Mouse (Mus musculus): Measurements from ENCODE around the gene Naga.

Naga gene

DNA sequence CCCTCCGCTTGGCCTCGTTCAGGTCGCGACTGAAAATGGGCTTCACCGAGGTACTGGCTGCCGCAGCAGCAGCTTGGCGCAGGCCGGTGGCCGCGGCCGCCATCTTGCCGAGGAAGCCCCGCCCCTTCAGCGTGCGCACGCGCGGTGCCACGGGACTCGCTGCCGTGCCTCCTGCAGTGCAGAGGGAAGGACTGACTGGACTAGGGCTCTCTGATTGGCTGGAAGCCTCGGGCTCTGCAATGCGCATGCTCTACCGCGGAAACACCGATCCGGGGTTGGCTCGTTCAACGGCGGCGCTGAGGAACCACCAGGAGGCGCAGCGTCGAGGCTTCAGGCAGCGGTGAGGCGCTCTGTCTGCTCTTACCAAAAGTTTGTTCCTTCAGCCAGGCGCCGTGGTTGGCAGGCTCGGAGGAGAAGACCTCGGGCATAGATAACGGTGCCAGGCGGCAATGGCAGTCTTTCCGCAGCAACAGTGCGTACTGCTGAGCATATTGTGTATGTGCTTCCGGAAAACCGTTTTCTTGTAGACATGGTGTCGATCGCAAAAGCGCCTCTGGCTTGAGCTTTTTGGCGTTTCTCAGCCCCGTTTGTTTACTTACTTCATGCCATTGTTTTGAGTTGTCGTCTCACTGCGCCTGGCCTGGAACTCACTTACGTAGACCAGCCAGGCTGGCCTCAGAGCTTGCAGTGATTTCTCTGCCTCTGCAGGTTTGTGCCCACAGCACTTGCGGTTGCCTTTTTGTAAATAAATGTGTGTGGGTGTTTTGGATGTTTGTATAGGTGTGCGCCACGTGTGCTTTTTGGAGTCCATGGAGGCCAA, 15.6 kb upstream of the Naga start, which contains the start of gene Ndufa6:
TSS of gene Ndufa6 (minus strand) at position 197 of the 820 bp plus-strand sequence.
- DNase-seq, result peak; percentile 98

- no peak for DNase-seq
Measured at GRCm38 (mm10) chr15:82353745-82354113, 15.0 kb upstream of the Naga start.

GRCm38 (mm10) chr15:82353078-82353744, 14.5 kb upstream of the Naga start:
- DNase-seq, result no peak

DNA sequence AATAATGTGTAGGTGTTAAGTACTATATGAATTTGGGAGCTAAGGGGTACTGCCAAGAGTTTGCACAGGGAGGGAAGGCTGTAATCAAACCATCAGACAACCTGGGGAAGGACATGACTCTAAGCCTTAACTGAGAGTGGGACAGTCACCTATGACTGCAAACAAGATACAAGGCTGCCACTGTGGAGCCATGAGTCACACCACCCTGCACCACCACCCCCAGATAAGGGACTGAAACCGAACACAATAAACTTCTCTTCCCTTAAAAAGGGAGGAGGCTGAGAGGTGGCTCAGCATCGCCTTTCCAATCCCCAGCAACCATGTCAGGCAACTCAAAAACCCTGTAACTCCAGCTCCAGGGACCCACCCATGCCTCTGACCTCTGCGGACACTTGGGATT, 12.8 kb upstream of the Naga start:
- DNase-seq, result no peak

- no peak for DNase-seq
Measured at GRCm38 (mm10) chr15:82350349-82350748, 11.6 kb upstream of the Naga start.

DNA sequence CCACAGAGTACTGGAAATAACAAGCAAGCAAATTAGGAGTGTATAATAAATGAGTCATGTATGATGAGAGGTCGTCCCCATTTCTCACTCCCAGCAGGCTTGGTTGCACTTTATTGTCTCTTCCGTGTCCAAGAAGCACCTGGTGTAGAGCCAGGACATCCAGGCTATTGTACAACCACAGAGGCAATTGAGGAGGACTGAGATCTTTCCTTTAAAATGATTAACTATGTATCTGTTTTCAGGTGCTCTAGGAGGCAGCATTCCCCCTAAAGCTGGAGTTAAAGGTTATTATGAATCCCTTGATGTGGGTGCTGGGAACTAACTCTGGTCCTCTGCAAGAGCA, 10.2 kb upstream of the Naga start:
- DNase-seq, result no peak

DNA sequence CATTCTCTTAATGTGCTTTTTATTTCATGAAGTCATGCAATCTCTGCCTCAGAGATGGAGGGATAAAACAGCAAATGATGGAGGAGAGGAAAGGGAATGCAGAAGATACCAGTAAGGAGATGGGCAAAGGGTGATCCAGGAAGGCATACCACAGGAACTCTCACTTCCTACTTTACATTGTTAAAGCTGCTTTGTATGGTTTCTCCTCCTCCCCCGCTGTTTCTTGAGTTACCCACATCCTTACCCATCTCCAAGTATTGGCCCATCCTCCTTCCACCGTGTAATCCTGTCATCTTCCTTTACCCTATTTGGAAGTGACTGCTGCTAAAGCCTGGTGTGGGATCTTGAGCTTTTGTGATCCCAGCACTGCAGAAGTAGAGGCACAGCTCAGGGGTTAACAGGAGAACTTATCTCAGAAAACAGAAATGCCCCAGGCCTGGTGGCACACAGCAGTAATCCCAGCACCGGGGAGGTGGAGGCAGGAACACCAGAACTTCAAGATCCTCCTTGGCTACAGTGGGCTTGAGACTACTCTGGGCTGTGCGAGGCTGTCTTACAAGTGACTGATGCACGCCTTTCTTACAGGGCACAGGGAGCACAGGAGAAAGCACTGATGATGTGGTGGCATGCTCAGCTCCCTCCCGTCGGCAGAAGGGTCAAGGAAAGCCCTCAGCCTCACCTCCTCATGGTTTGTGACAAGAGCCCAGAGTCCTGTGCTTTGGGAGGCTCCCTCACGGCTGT, 9.7 kb upstream of the Naga start:
- no peak for DNase-seq

- DNase-seq, result no peak
Measured at GRCm38 (mm10) chr15:82347852-82348251, 9.1 kb upstream of the Naga start.

DNA sequence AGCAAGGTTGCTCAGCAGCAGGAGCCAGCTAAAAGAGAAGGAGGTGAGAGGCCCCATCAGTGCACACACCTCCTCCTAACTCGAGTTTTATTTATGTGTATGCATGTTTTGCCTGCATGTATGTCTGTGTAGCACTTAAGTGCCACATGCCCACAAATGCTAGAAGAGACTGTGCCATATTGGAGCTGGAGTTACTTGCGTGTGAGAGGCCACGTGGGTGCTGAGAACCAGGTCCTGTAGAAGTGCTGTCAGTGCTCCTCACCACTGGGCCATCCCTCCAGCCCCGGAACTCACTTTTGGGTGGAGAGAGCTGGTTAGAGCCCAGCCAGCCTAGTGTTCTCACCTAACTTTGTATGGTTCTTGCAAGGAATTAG, 8.6 kb upstream of the Naga start:
- no peak for DNase-seq

DNA sequence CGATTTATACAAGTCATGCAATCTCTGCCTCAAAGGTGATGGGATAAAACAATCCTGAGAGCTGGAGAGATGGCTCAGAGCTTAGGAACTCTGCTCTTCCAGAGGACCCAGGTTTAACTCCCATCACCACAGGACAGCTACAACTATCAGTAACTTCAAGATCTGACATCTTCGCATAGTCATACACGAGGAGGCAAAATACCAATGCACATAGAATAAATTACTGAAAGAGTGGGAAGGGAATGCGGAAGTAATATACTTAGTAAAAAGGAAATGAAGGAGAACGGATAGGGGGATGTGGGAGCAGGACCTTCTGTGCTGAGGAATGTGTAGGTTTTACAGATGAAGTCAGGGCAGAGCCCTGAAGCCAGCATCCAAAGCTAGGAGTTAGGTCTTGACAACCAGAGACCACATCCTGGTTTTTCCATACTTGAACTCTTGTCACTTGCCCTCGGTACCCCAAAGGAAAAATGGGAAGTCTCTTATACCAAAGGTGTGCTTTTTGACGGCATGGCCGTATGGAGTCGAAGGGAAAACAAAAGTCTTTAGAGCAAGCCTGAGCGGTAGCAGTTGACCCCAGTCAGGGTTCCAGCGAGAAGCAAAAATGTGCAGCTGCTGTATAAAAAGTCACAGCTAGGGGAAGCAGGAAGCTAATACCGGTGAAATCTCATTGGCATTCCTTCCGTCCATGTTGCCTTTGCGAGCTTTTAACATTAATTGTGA, 8.0 kb upstream of the Naga start:
- DNase-seq, result no peak

DNA sequence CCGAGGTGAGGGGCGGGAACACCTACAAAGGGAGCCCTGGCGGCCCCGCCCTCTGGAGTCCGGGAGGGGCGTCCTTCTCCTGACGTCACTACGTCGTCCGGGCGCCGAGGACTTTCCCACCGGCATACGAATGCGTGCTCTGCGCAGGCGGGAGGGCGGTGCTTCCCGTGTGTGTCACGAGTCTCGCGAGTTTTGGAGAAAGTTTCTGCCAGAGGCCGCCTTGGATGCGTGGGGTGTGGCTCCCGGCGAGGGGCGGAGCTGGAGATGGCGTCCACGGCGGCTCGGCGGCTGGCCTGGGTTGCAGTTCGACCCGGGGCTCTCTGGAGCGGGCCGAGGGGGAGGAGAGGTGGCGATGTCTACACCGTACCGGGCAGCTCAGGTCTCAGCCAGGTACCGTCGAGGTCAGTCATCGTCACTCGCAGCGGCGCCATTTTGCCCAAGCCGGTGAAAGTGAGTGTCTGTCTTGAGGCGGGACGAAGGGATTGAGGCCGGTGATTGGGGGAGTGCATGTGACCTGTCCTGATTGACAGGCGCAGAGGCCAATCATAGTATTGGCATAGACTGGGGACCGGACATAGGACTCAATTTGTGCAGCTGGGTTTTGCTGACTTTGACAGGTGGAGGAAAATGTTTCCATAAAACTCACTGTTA, 7.2 kb upstream of the Naga start:
- DNase-seq, result peak; percentile 98

DNA sequence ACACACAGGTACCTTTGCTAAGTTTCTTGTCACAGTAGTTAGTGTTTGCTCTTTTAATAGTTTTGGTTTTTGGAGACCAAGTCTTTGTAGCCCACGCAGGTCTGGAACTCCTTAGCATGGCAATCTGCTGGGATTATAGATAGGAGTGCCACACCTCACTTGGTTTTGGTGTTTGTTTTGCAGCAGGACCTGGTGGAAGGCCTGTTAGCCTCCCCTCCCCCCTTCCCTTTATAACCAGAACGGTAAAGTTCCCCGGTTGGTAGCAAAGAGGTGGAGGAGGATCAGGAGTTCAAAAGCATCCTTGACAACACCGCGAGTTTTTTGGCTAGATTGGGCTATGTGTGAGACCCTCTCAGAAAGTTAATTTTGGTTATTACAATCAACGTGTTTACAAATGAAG, 6.2 kb upstream of the Naga start:
- DNase-seq, result no peak

- DNase-seq, result peak; percentile 78
Measured at GRCm38 (mm10) chr15:82343368-82344287, 4.9 kb upstream of the Naga start.

DNA sequence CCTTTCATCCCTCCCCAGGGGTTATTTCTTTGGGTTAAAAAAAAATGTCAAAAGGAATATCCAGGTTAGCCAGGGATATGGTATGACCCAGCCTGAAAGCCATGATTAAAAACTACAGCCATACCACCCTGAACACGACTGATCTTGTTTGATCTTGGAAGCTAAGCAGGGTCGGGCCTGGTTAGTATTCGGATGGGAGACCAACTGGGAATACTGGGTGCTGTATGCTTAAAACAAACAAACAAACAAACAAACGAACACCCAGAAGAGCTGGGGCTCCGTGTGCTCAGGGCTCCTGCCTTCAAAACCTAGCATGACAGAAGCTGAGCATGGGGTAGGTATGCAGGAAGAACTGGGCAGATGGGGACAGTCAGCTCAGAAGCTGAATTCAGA, 3.8 kb upstream of the Naga start:
- DNase-seq, result no peak

DNA sequence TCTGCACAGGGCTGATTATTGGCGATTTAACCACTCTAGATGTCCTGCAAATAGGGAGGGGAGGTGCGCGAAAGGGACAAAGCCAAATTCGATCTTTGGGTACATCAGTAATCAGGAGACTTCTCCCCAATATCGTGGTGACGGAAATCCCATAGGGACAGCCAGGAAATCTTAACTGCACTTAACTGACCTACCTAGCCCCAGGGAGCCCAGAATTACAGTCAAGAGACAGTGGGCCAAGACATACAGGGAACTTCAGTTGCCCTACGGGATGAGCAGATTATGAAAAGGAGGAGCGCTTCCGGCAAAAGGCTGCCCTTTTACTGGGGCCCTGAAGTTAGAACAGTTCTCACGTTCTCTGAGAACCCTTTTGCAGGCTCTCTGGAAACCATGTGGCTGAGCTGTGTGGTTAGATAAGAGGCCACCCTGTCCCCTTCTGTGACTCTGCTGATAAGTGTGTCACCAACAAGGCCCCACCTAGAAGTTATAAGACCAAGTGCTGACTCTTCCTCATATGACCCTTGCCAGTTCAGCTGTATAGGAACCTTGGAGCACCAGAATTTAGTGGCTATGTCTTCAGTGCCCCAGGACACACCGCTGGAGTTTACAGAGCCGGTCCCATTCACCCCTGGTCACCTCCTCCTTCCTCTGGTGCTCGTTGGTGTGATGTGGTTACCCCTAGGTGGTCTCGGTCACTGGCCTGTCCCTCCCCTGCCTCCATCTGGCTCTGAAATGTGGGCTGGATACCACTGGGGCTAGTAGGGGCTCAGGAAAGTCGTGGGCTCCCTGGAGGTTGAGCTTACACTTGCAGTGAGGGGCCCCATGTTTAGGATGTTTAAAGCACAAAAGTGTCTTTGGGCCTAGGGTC, 3.2 kb upstream of the Naga start:
- no peak for DNase-seq

GRCm38 (mm10) chr15:82341036-82341501, 2.3 kb upstream of the Naga start:
- DNase-seq, result peak; percentile 61

GRCm38 (mm10) chr15:82340414-82341035, 1.8 kb upstream of the Naga start:
- no peak for DNase-seq

- DNase-seq, result no peak
Measured at GRCm38 (mm10) chr15:82339634-82340254, 1.0 kb upstream of the Naga start.

DNA sequence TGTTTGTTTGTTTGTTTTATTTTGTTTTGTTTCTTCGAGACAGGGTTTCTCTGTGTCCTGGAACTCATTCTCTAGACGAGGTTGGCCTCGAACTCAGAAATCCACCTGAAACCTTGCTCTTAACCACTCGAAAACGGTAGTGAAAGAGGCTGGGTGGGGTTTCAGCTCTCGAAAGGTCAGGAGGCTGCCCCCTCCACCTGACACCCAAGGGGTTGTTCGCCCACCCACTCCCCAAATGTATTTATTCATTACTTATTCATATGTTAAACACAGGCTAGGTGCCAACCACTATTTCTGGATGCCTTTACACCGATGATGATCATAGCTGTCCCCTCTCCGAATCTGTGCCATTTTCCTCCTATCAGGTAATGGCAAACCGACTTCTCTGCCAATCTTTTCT, 425 bp upstream of the Naga start:
- no peak for DNase-seq

Measured in kidney, postnatal 14 days (tissue).